Mouse (Mus musculus) liver, postnatal 0 days (tissue): ENCODE measurements at regions not wholly inside any gene's neighbourhood (a gene's known extent, or its start where the extent isn't known, plus 50 kb on each side); places are given as distances from the start of the nearest gene placed in this dataset.

Experiments used
- CTCF ChIP-seq: sonication (generic); IDR thresholded peaks from 2 replicates; pipeline ENCODE4 v1.5.1; 2016; ENCODE audit warnings: antibody characterized with exemption, low read depth
- EP300 ChIP-seq: IDR thresholded peaks from 2 replicates; pipeline ENCODE4 v1.6.1; 2016; ENCODE audit warnings: antibody characterized with exemption, low read depth, mild to moderate bottlenecking

DNA sequence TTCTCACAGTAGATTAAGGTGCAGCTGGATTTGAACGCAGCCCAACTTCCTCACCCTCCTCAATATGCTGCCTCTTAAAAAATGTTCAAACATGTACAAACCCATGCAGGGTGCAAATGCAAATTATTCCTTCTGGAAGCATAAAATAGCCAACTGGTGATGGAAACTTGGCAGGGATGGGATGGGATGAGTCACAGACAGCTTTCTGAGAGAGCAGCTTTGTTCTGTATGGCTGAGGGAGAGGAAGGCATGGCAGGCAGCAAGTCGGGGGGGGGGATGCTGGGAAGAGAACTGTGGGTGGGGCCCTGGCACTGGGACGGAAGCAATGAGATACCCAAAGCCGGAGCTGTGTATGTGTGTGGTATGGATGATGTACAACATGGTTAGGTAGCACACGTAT is 194.2 kb upstream of the Ppp2r3a start:
- no peak for TF ChIP-seq EP300
- TF ChIP-seq CTCF: no peak
